Mouse (Mus musculus) spleen, postnatal 14 days (tissue): Measurements from ENCODE around the gene Prep.
"Not testable (repeated sequence)": the region's sequence is repeated elsewhere in the genome, so short reads cannot be mapped to it uniquely, and the experiment has no call there.

Experiments
- DNase-seq, 2 experiments: peaks; one replicate each; pipeline ENCODE4 v3.0.0; 2021 to 2022; ENCODE audit warnings: low spot score in 2 of 2

Gene Prep

GRCm38 (mm10) chr10:45075491-45076051 is 8.6 kb downstream of the Prep start:
- DNase-seq = no peak

GRCm38 (mm10) chr10:45076585-45076984 is 9.6 kb downstream of the Prep start:
- DNase-seq = no peak

- DNase-seq = no peak
Measured at GRCm38 (mm10) chr10:45077353-45077752, 10.3 kb downstream of the Prep start.

GRCm38 (mm10) chr10:45079756-45080155 is 12.8 kb downstream of the Prep start:
- DNase-seq = no peak

- DNase-seq = no peak
Measured at GRCm38 (mm10) chr10:45080490-45080889, 13.5 kb downstream of the Prep start.

GRCm38 (mm10) chr10:45082730-45083129 is 15.7 kb downstream of the Prep start:
- no peak for DNase-seq

GRCm38 (mm10) chr10:45084002-45084401 is 17.0 kb downstream of the Prep start:
- DNase-seq = not testable (repeated sequence)

GRCm38 (mm10) chr10:45084471-45084870 is 17.5 kb downstream of the Prep start:
- DNase-seq = no peak

GRCm38 (mm10) chr10:45085315-45085714 is 18.3 kb downstream of the Prep start:
- no peak for DNase-seq

- peak in 1 of 2 experiments; percentile 36 for DNase-seq
Measured at GRCm38 (mm10) chr10:45086637-45087036, 19.6 kb downstream of the Prep start.

GRCm38 (mm10) chr10:45091462-45092079 is 24.6 kb downstream of the Prep start:
- no peak for DNase-seq

GRCm38 (mm10) chr10:45092080-45093056 is 25.4 kb downstream of the Prep start:
- no peak for DNase-seq

- DNase-seq = peak in 1 of 2 experiments; percentile 36
Measured at GRCm38 (mm10) chr10:45098751-45099150, 31.7 kb downstream of the Prep start.

GRCm38 (mm10) chr10:45100473-45100872 is 33.5 kb downstream of the Prep start:
- DNase-seq = no peak

- DNase-seq = no peak
Measured at GRCm38 (mm10) chr10:45103184-45103583, 36.2 kb downstream of the Prep start.

- no peak for DNase-seq
Measured at GRCm38 (mm10) chr10:45104098-45104497, 37.1 kb downstream of the Prep start.

- DNase-seq = no peak
Measured at GRCm38 (mm10) chr10:45104535-45105079, 37.6 kb downstream of the Prep start.

- no peak for DNase-seq
Measured at GRCm38 (mm10) chr10:45106541-45106940, 39.5 kb downstream of the Prep start.

GRCm38 (mm10) chr10:45107313-45107712 is 40.3 kb downstream of the Prep start:
- DNase-seq = no peak

GRCm38 (mm10) chr10:45109041-45109440 is 42.0 kb downstream of the Prep start:
- DNase-seq = no peak

GRCm38 (mm10) chr10:45109974-45110373 is 43.0 kb downstream of the Prep start:
- no peak for DNase-seq

GRCm38 (mm10) chr10:45112927-45113326 is 45.9 kb downstream of the Prep start:
- no peak for DNase-seq
